Mouse (Mus musculus) gastrocnemius, adult 2 months (tissue): ENCODE data around the gene Glrp1. TPM values are rescaled to one million over a fixed set of nuclear protein-coding genes. Genes with fewer than 3 reads are reported as not detected.

Experiments
- DNase-seq: peaks from one replicate; pipeline ENCODE4 v3.0.0; 2022
- H3K27ac ChIP-seq: fragments of 200-600 bp; 2 replicates; pipeline ENCODE4 v1.8.1; 2022; ENCODE audit warnings: mild to moderate bottlenecking
- H3K4me3 ChIP-seq: fragments of 200-600 bp; 2 replicates; pipeline ENCODE4 v1.8.1; 2022; ENCODE audit warnings: mild to moderate bottlenecking, moderate library complexity
- CTCF ChIP-seq: fragments of 200-600 bp; IDR thresholded peaks from 2 replicates; pipeline ENCODE4 v1.8.1; 2022; ENCODE audit warnings: antibody characterized with exemption, mild to moderate bottlenecking, moderate library complexity
- intact Hi-C: fragments of 180-260 bp; cut with DNase I; formaldehyde crosslinking; loops from one replicate; pipeline ENCODE4 v1.15.1; 2025
- long read RNA-seq, 2 experiments: library from polyadenylated mRNA; stranded (forward); transcript quantifications; one replicate each; pipeline ENCODE4 v2.0.0; 2021
- total RNA-seq, 2 experiments: library from RNA; stranded (reverse); gene quantifications; 2 replicates each; pipeline ENCODE4 v1.2.3; 2021

Glrp1 gene
- not detected for total RNA-seq
- long read RNA-seq, experiment 1: 0 reads
- long read RNA-seq, experiment 2: 0 reads

DNA sequence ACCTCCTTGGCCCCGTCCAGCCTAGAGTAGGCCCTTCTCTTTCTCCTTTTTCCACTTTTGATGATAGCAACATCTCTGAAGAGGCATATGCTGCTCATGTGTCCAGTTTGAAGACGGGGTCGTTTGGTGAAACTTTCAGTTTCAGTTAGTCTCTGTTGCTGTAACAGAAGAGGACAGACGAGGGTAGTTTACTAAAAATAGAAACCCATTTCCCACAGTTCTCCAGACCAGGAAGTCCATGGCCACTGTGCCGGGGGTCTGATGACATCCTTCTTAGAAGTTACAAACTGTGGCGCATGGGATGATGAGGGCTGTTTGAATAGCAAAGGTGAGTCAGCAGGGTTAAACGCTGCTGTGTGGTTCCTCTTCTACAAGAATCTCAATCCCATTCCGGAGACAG is at the start of gene Glrp1:
Glrp1 (minus strand) TSS at position 278 of the 400 bp plus-strand sequence.
- Histone ChIP-seq H3K27ac (no peak within 1 kb of the TSS), H3K4me3 (no peak within 1 kb of the TSS)
- intact Hi-C loops: no loop called here
- no peak for TF ChIP-seq CTCF
- no peak for DNase-seq

DNA sequence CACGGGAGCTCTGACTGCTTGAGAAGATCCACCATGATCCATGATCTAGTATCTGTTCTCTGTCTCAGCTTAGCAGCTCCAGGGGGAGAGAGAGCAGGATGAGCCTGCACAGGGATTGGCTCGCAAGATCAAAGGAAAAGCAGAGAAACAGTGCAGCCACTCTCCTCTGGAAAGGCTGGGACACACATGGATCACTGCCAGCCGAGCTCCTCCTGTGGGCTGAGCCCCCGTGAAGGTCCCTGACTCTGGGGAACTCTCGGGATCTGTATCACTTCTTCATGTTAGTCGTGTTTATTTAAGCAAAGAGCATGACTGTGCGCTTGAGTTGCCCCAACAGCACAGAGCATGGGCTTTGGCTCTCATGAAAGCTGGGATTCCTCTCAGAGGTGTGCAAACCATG is 49.4 kb upstream of the Glrp1 start:
- TF ChIP-seq CTCF: no peak
- no peak for DNase-seq
- no peak overlapping the region for H3K27ac ChIP-seq
- intact Hi-C loops: no loop called here
- H3K4me3 ChIP-seq: no peak overlapping the region

DNA sequence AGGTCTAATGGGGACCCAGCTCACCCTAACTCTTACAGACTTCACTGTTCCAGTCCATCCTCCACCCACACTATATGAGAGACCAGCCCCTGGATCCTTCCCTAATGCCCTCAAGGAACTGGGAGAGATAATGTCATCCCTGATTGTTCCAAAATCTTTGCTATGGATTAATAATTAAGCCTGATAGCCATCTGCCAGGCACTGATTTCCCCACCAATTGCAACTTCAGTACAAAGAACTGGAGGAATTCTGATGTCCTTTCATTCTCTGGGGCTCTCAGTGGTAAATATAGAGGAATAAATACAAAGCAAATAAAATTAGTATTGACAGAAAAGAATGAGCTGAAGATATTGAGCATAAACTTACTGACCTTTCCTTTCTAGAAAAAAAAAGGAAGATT is 48.9 kb upstream of the Glrp1 start:
- intact Hi-C loops: no loop called here
- no peak overlapping the region for H3K4me3 ChIP-seq
- TF ChIP-seq CTCF: no peak

DNA sequence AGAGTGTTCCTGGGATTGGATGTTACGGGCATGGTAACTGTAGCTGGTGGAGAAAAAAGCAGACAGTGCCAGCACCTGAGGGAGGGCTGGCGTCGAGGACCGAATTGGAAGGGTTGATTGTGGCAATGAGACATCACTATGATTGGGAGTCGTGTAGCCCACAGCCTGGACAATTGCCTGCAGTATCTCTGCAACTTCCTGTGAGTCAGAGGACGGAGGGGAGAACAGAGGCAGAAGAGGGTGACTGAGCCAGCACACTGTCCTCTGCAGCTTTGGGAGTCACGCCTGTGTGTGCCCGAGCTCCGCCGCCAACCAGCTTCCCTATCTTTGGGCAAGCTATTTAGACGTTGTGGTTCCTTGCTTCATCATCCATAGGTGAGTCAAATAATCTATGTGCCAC is 46.5 kb upstream of the Glrp1 start:
- H3K4me3 ChIP-seq: no peak overlapping the region
- DNase-seq: no peak
- intact Hi-C loops: no loop called here
- no peak for TF ChIP-seq CTCF
- no peak overlapping the region for H3K27ac ChIP-seq

More for the DNA sequence above, 48.9 kb upstream of the Glrp1 start:
- H3K27ac ChIP-seq: no peak overlapping the region
- DNase-seq: no peak

DNA sequence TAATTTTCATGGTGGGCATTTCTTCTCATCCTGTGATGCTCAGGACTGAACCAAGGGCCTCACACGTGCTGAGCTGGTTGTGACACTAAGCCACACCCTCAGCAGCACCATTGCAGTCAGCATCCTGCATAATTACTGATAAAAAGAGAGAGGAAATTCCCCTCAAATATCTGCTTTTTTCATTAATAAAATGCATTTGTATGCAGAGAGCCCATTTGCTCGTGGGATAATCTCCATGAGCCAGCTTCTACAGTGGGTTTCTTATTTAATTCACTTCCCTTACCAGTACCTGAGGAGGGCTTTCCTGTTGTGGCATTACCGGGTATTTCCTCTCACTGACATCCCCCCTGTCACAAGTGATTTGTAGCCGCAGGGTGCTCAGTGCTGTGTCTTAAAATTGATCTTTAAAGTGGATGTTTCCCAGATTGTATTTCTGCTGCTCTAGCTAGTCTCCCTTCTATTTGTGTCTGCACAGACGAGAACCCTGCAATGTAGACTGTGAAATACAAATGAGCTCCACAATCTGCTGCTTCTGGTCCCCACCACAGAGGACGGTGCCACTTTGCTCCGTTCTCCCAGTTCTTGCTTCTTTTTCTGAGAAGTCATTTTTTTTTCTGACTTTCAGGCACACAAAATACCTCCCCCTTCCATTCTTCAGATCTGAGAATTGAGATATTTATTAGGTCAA is 43.8 kb upstream of the Glrp1 start:
- intact Hi-C loops: no loop called here
- no peak overlapping the region for H3K4me3 ChIP-seq
- no peak for DNase-seq
- no peak overlapping the region for H3K27ac ChIP-seq
- no peak for TF ChIP-seq CTCF

DNA sequence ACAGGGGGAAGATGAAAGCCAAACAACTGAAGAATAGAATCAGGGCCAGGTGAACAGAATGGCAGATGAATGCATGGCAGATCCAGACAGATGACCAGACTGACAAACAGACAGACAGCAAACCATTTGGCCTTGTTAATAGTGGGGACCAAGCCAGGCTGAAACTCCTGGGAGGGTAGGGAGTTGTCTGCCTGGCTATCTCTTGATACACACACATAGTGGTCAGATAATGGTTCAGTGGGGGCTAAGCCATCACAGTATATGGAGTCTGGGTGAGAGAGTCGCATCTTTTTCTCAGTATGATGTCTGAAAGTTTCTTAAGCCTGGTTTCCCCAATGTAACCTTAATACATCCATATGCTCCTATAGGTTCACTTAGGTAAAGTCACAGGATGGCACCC is 39.4 kb upstream of the Glrp1 start:
- intact Hi-C loops: no loop called here

DNA sequence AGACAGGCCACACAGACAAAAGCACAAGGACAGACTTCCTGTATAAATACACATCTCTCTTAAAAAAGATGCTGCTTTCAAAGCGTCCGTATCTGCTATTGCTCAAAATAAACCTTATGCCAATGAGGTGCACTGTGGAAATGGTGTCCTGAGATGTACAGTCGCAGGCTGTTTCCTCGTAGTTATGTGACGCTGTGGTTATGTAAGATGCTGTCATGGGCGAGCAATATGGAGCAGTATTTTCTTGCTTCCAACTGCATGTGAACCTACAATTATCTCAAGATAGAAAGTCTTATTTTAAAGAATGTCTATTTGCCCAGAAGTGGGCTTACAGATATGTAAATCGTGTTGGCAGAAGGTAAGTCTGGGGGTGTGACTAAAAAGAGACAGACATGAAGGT is 37.3 kb upstream of the Glrp1 start:
- no peak for DNase-seq
- H3K27ac ChIP-seq: no peak overlapping the region
- intact Hi-C loops: no loop called here
- no peak overlapping the region for H3K4me3 ChIP-seq
- TF ChIP-seq CTCF: no peak

More for the DNA sequence above, 39.4 kb upstream of the Glrp1 start:
- Histone ChIP-seq H3K4me3 (no peak overlapping the region), H3K27ac (no peak overlapping the region)
- TF ChIP-seq CTCF: no peak
- DNase-seq: no peak

DNA sequence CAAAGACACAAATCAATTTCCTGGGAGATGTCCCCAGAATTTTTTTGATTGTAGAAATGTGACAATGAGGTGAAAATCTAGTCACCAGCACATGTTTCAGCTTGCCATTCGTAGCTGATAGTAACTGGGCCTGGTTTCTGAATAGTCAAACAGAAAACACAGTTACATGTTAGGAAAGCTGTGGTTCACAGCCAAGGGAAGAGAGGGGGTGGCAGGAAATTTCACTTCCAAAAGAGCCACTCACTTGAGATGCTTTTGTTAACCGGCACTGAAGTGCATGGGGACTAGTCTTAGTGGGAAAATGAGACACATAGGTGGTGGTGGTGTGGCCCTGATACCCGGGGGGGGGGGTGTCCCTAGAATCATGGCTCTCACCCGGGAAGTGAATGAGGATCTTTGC is 33.7 kb upstream of the Glrp1 start:
- DNase-seq: no peak
- intact Hi-C loops: no loop called here
- TF ChIP-seq CTCF: no peak
- Histone ChIP-seq H3K4me3 (no peak overlapping the region), H3K27ac (no peak overlapping the region)

DNA sequence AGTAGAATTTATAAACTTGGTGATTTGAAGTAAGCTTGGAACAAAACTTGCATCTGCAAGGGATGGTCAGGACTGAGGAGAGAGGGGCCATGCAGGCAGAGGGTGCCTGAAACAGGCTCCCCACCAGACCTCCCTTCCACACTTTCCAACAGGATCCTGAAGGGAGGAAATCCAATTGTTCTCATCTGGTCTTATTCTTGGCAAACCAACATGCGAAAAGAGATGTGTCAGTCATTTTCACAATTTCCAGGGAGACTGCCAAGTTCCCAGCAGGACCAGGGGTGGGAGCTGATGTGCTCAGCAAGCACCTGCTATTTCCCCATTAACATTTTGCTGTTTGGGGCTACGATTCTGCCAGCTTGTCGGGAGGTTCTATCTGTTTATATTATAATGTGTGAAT is 30.0 kb upstream of the Glrp1 start:
- no peak overlapping the region for H3K27ac ChIP-seq
- TF ChIP-seq CTCF: no peak
- no peak for DNase-seq
- no peak overlapping the region for H3K4me3 ChIP-seq
- intact Hi-C loops: no loop called here

DNA sequence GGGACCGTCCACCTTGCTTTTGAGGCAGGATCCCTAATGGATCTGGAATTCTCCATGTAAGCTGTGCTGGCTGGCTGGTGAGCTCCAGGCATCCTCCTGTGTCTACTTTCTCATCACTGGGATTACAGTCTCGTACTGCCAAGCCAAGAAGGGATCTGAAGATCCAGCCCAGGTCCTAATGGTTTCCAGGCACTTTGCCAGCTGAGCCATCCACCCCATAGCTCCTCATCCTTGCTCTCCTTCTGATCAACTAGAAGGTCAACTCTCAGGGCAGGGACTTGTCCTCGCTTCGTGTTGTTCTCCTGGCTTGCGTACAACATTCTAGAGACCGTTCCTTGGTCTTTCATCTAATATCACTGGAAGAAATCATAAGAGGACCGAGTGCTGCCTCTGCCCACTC is 29.4 kb upstream of the Glrp1 start:
- DNase-seq: no peak
- no peak for TF ChIP-seq CTCF
- Histone ChIP-seq H3K27ac (no peak overlapping the region), H3K4me3 (no peak overlapping the region)
- intact Hi-C loops: no loop called here

DNA sequence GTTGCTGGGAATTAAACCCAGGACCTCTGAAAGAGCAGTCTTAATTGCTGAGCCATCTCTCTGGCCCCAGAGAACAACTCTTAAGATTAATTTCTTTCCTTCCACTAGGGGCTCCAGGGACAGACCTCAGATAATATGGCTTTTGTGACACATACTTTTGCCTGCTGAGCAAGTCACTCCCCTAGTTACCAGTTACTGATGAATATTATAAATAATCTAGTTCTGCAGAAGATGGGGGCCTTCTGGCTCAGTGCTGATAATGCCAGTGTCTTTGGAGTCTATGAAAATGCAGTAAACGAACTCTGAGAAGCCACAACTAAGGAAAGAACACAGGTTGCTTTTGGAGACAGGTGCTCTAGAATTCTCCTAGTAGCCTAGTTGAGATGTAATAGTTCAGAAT is 26.4 kb upstream of the Glrp1 start:
- no peak for TF ChIP-seq CTCF
- Histone ChIP-seq H3K4me3 (no peak overlapping the region), H3K27ac (no peak overlapping the region)
- intact Hi-C loops: no loop called here
- no peak for DNase-seq

DNA sequence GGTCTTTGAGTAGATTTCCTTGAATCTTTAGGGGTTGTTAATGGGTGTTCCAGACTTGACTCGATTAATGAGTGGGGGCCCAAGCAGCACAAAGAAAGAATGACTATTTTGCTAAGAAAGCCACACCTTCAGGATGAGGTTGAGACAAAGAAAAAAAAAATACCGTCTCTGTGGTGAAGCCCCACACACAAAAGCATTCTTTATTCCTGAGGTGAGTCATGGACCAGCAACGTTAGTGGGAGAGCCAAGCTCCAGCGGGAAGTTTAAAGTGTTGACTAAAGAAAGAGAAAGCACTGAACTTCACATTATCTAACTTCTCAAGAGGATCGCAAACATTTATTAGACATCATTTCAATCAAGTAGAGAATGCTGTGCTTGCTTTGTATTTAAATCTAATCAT is 24.2 kb upstream of the Glrp1 start:
- no peak for DNase-seq
- Histone ChIP-seq H3K27ac (no peak overlapping the region), H3K4me3 (no peak overlapping the region)
- intact Hi-C loops: no loop called here
- TF ChIP-seq CTCF: no peak

DNA sequence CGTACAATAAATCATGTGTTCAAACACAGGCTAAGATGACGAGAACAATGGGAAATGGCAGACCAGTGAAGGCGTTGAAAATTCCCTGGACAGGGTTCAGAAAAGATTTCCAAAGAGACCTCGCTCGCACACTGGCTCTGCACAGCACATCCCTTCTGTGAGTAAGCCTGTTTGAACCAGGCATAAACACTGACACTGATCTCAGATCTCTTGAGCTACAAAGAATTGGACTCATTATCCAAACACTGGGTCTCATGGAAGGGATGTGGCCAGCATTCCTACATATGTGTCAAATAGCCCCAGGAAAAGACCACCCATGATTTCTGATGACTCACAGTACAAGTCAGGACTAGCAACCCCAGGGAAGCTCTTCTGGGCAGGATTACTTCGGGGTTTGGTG is 16.3 kb upstream of the Glrp1 start:
- DNase-seq: no peak
- Histone ChIP-seq H3K4me3 (no peak overlapping the region), H3K27ac (no peak overlapping the region)
- TF ChIP-seq CTCF: no peak
- intact Hi-C loops: no loop called here

DNA sequence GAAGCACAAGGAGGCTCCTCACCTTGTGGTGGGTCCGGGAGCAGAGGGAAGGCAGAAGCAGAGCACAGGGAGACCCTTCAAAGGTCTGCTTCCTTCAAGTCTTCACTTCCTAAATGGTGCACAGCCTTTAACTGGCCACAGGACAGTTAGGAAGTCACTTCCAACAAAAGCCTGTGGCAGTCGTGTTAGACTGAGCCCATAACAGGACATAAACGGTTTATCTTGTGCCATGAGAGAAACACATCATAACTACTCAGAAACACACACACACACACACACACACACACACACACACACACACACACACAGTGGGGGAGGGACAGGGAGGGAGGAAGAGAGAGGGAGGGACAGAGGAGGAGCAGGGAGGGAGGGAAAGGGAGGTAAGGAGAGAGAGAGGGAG is 15.8 kb upstream of the Glrp1 start:
- intact Hi-C loops: no loop called here
- DNase-seq: no peak
- no peak overlapping the region for H3K4me3 ChIP-seq
- no peak for TF ChIP-seq CTCF
- no peak overlapping the region for H3K27ac ChIP-seq
